Mouse (Mus musculus) left cerebral cortex, adult 18-20 months (tissue): ENCODE data around the gene Sptlc3. TPM values are rescaled to one million over a fixed set of nuclear protein-coding genes. Genes with fewer than 3 reads are reported as not detected.
A peak's percentile ranks its signal among the peaks of the same experiment; 100 is the strongest.

Source experiments
- DNase-seq, 2 experiments: peaks; one replicate each; pipeline ENCODE4 v3.0.0; 2021 to 2022; ENCODE audit warnings: low spot score in 2 of 2, mixed read lengths in 1 of 2
- total RNA-seq, 2 experiments: library from RNA; stranded (reverse); gene quantifications; 2 replicates each; pipeline ENCODE4 v1.2.3; 2021

Gene Sptlc3
- total RNA-seq, 2 experiments from 2014 or later = not detected

DNA sequence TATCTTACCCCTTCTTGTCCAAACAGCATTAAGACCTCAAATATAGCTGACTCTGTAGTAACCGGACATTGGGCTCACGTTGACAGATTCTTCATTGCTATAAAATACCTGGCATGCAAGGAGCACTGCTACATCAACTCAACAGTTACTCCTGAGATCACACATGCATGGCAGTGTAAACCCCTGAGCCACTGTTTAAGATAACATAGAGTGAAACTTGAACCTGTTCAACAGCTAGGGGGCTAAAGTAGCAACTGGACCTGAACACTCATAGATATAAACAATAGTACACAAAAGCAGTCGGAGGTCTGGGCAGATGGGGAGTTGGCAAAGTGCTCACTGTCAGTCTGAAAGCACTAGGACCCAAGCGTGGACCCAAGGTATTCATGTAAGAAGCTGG lies 140.8 kb downstream of the Sptlc3 start:
- no peak for DNase-seq

DNA sequence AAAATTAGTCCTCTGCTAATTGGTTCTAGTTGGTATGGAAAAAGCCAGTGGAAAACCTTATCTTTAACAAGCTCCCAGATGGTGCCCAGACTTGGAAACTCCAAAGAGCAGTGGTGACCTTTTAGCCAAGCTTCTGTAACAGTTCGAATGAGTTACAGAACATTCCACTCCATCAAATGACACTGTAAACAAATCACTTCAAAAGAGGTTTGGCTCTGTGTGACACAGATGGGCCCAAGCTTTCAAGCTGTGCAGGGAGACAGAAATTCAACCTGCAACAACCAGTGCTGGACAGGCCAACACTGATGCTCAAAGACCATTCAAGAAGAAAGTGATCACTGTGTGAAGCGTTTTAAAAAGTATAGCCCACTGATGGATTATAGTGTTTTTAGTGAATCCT lies 144.1 kb downstream of the Sptlc3 start:
- DNase-seq = no peak

DNA sequence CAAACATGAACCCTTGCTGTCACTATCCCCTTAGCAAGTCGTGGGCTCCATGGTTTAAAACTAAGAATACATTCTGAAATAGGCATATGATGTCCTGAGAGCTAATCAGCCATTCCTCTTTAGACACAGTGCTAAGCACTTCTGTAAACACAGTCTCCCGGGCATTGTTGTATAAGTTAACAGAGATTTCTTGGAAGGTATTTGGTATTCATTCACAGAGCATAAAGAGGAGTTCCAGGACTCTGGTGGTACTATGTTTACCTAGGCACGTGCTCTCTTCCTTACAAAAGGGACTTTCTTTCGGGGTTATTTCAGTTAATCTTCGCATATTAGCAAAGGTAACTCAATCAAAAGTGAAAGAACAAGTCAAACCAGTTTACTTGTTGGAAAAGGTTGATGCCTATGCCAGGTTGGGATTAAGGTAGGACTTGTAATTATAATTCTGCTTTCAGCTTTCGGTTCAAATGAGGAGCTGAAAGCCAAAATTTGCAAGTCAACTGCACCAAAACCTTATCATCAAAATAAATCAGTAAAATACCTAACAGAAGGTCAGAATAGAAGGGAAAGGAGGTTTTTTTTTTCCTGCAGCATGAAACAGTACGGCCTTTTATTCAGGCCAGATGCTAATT lies 148.2 kb downstream of the Sptlc3 start:
- no peak for DNase-seq

GRCm38 (mm10) chr2:139649518-139649917 lies 155.8 kb downstream of the Sptlc3 start:
- peak; percentile 7 to 43 for DNase-seq

DNA sequence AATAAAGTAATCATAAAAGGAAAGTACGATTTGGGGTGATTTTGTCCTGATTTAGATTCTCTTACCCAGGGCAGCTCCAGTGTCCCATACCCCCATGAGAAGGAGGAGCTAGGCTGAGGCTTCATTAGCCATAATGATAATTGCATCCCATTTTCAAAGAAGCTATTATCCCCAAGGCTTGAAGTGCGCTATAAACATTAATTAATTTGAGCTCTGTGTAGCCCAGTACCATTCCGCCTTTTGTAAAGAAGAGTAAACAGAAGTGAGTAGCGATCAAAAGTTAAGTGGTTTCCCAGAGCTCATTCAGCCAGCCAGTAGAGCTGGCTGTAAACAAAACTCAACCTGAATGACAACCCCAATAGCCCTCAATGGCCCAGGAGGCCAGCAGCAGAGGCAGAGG lies 163.0 kb downstream of the Sptlc3 start:
- DNase-seq = no peak

- no peak for DNase-seq
Observed at GRCm38 (mm10) chr2:139671838-139672237, 178.1 kb downstream of the Sptlc3 start.

DNA sequence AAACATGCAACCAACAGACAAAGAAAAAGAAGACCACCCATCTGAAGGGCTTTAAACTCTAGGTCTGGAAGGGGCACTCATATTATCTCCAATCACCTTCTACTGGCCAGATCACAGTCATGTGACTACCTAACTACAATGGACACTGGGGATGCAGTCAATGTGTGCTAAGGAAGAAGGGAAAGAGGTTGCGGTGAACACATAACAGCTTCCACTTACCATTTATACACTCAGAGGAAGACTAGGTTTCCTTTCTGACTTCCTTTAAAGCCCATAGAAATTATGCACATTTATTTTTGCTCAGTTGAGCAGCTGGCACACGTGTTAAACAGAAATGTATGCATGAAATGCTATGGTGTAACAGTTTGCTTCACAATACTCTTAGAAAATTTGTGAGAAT lies 178.7 kb downstream of the Sptlc3 start:
- no peak for DNase-seq

DNA sequence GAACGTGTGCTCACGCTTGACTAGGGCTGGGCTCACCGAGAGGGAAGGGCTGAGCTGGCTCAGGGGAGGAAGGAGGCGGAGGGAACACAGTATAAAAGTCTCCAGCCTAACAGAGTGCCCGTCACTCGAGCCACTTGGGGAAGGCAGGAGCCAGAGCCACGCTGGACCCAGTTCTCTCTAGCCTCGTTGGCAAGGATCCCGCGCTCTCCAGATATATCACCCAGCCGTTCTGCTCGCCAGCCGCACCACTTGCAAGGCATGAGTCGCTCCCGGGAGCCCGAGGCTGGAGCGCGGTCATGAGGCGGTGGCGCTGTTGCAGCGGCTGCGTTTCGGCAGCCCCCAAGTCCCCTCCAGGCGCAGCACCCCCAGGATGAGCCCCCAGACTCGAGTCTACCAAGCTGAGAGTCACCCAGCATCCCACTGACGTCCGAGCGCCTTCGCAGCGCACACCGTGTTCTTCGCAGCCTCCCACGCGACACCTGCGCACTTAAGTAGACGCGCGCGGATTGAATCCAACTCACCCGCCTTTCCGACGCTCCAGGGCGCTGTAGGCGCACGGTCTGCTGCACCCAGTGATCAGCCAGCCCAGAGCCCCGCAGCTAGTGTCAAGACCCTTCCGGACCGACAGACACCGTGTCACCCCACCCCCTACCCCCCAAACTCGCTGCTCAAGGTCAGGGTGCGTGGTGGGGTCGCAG lies 183.5 kb downstream of the Sptlc3 start:
- peak; percentile 86 to 87 for DNase-seq

DNA sequence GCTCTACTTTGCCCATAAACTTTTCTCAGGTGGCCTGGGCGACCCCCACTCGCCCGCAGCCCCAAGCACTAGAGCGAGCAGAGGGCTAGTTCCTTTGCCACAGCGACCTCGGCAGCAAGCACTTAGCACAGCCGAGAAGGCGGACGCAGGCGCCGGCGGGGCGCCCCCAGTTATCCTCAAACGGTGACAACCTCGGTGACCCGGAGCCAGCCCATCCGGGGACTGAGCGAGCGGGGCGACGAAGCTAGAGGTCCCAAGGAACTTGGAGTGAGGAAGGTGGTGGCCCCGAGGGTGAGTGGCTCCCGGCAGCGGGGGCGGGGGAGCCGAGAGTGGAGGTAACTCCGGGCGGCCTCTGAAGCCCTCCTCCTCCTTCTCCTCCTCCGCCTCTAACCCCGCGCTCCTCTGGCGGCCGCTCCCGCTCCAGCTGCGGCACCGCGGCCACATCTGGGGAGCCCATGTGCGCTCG lies 184.1 kb downstream of the Sptlc3 start, which contains the start of gene Ism1:
TSS of gene Ism1 (plus strand) at position 370 of the 466 bp plus-strand sequence.
- DNase-seq = peak; percentile 15 to 39

GRCm38 (mm10) chr2:139678275-139679140 lies 184.8 kb downstream of the Sptlc3 start:
- DNase-seq = peak; percentile 55 to 65

DNA sequence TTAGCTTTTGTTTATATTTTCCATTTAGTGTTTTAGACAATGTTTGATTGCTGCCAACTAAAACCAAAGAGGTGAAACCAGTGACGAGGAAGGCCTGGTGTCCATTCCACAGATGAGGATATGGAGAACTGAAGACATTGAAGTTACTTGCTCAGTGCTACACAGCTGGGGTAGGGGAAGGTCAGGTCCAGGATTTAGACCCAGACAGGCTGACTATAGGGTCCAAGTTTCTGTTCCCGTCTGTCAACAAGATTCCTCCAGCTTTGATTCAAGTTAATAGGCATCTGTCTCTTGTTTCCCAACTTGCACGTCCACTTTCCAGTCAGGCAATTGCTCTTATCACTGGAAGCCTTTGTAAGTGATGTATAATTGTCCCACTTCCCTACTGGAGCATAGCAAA lies 188.8 kb downstream of the Sptlc3 start:
- no peak for DNase-seq

Other genes starting within 250 kb of the Sptlc3 start
- gene Ism1, start 184.3 kb downstream of the Sptlc3 start, total RNA-seq = 1 to 10 TPM; 4.4 to 6.4 TPM